Mouse (Mus musculus) Patski (cell line): ENCODE measurements around the gene Phox2b. TPM values are rescaled to one million over a fixed set of nuclear protein-coding genes. Genes with fewer than 3 reads are reported as not detected.

Experiments
- ATAC-seq: fragments of 100-300 bp; one replicate; pipeline ENCODE4 v1.8.0; 2021
- CTCF ChIA-PET: fragments of 350-600 bp; sonication (Branson Sonifier 250); formaldehyde crosslinking; loops from one replicate; lab custom pipeline; 2022; ENCODE audit warnings: inconsistent platforms; lab: Charles Lee
- POLR2A ChIA-PET: fragments of 350-600 bp; sonication (Branson Sonifier 250); formaldehyde crosslinking; loops from one replicate; lab custom pipeline; 2022; ENCODE audit warnings: antibody characterized with exemption, inconsistent platforms; lab: Charles Lee
- DNase-seq: peaks from one replicate; pipeline ENCODE4 v3.0.0-alpha.2; 2011; ENCODE audit warnings: low read depth, low spot score
- H3K27me3 ChIP-seq: fragments of 371-371 bp; one replicate; pipeline ENCODE4 v1.5.1; 2021
- CTCF ChIP-seq: fragments of 100-300 bp; IDR thresholded peaks from one replicate; pipeline ENCODE4 v1.5.1; 2021
- in situ Hi-C: fragments of 300-500 bp; cut with MboI; formaldehyde crosslinking; loops from 3 replicates; pipeline ENCODE4 v1.11.1; 2018; ENCODE audit warnings: low pct_unique_long_range_greater_than_20kb, mixed read lengths
- polyA plus RNA-seq: library from polyadenylated mRNA; unstranded; gene quantifications from one replicate; pipeline ENCODE4 v1.2.3, GENCODE M21; 2021

Phox2b gene
- not detected for polyA plus RNA-seq

DNA sequence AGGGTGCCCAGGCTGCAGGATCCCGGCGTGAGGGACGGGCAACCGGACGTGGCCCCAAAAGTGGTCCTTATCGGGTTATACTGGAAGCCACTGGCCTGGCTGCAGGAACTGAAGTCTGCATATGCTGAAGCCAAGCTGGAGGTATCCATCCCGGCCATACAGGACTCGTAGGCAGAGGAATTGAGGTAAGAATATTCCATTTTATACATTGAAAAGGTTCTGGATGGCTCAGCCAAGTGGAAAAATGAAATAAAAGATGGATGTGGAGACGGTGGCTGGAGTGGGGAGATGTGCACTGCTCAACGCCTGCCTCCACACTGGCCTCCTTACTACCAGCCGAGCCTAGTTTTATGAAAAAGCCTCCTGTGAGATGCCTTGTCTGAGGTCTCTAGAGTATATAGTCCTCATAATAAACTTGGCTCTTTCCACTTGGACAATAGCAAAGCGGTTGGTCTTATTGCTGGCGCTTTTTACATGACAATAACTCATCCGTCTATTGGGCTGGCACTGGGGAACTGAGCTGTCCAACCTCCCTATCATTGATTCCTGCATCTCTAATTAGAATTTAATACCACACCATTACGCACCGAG, at the start of gene Phox2b:
Gene Phox2b, minus strand, starts transcription at position 569 of the 591 bp plus-strand sequence.
- no peak for TF ChIP-seq CTCF
- in situ Hi-C loops = no loop called here
- H3K27me3 ChIP-seq = peaks cover 80% of the 10 kb centered on the region
- POLR2A ChIA-PET = no interaction called here
- no peak for DNase-seq
- CTCF ChIA-PET = interaction anchor here (0.8 kb wide), 1 partner anchor 8 kb away, joined by 3 read pairs; no protein-coding TSS in a partner anchor
- ATAC-seq = no peak

DNA sequence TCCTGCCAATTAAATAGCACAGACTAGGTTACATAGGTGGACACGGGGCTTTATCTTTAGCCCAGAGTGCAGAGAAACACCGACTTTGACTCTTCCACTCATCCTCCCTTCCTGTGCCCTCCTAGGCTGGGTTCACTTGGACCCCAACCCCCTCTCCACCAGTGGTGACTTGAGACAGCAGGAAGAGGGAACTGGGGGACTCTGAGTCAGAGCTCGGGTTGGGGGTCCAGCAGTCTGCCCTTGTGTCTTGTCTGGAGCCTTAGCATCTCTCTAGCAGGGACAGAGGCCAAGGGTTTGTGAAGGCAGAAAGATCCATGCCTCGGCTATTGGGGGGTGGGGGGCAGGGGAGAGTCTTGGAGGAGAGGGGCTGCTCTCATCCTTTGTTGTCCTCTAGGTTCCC, 43.5 kb upstream of the Phox2b start:
- POLR2A ChIA-PET = no interaction called here
- CTCF ChIA-PET = no interaction called here

DNA sequence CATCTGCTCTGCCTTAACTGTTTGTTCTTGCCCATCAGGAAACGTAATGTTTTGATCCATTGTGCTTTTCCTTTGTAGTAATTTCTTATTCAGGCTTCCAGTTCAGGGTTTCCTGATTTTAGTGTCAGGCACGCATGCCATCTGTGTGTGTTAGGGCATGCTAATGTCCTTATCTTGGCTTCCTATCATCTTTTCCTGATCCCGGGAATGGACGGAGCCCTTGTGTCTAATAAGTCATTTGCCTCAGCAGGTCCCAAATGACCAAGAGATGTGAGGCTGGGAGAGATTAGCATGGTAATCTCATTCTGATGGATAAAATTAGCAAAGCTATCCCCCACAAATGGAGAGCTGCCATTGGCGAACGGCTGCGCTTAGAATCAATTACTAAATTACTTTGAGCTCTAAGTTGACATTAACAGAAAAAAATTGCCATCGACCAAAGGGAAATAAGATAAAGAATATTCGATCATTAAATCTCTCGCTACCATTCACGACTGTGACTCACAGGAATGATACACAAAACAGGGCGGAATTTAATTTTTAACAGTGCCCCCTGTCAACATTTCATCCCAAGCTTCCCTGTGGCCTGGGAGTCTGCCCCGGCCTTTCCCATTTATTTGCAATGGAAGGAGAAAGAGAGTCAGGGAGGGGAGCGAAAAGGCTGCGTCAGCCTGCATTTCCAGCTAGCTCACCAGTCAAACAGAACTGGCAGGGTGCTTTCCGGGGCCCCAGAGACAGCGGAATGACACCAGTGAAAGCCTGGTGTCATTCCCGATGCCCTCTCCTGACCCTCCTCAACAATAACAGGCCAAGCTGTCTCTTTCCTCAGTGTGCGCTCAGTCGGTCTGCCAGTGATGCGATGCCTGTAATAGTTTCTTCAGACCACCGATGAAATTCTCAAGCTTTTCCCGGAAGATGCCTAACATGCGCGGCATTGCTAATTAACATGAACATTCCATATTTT, 40.2 kb upstream of the Phox2b start:
- POLR2A ChIA-PET = no interaction called here
- CTCF ChIA-PET = no interaction called here
- DNase-seq = no peak
- no peak for ATAC-seq
- peaks cover 45% of the 10 kb centered on the region for H3K27me3 ChIP-seq
- in situ Hi-C loops = no loop called here
- no peak for TF ChIP-seq CTCF

More for the DNA sequence above, 43.5 kb upstream of the Phox2b start:
- DNase-seq = no peak
- in situ Hi-C loops = no loop called here
- TF ChIP-seq CTCF = no peak
- ATAC-seq = no peak
- H3K27me3 ChIP-seq = peaks cover 50% of the 10 kb centered on the region

DNA sequence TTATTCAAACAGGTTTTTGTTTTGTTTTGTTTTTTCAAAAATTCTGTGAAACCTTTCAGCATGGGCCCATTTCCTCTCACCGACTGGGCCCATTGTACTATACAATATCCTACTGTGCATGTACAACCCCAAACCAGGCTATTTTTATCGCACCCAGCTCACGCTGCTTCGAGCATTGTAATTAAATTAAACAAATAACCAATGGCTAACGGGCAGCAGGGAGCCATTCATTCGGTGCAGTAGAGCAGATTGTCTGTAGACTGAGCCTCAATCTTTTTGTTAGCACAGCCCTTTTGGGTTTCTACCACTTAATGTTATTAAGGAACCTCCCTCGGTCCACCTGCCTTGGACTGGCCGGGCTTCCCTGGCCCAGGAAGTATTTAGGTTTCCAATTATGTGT, 39.5 kb upstream of the Phox2b start:
- DNase-seq = no peak
- no peak for ATAC-seq
- CTCF ChIA-PET = no interaction called here
- H3K27me3 ChIP-seq = peaks cover 47% of the 10 kb centered on the region
- in situ Hi-C loops = no loop called here
- TF ChIP-seq CTCF = no peak
- POLR2A ChIA-PET = no interaction called here

DNA sequence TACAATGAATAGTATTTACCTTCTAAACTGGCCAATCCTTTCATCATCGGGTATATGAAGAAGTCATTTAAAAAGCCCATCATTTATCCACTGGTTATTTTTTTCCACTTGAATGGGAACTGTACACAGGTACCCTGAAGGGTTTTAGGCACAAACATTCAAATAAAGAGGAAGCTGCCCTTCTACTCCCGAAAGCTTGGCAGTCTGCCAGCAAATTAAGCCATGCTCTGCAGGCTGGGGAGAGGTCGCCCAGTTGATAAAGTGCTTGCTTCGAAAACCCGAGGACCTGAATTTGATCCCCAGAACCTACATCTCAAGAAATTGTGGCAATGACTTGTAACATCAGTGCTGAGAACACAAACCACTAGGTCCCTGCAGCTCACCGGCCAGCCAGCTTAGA, 35.6 kb upstream of the Phox2b start:
- ChIA-PET POLR2A (no interaction called here), CTCF (no interaction called here)
- TF ChIP-seq CTCF = no peak
- in situ Hi-C loops = no loop called here
- no peak for ATAC-seq
- peaks cover 35% of the 10 kb centered on the region for H3K27me3 ChIP-seq
- no peak for DNase-seq

DNA sequence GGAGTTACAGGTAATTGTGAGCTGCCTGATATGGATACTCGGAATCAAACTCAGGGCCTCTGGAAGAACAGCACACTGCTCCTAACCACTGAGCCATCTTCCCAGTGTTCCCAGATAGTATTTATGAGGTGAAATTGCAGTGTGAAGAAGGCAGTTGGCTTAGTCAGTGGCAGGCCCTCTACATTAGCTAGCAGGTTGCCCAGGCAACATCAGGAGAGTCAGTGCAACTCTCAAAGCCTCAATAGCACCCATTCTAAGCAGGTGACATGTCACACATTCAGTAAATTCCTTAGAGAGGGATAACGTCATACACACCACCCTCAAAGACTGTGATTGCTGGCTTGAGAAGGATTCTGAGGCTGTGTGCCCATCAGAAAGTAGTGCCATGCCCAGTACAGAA, 32.6 kb upstream of the Phox2b start:
- in situ Hi-C loops = no loop called here
- ATAC-seq = no peak

DNA sequence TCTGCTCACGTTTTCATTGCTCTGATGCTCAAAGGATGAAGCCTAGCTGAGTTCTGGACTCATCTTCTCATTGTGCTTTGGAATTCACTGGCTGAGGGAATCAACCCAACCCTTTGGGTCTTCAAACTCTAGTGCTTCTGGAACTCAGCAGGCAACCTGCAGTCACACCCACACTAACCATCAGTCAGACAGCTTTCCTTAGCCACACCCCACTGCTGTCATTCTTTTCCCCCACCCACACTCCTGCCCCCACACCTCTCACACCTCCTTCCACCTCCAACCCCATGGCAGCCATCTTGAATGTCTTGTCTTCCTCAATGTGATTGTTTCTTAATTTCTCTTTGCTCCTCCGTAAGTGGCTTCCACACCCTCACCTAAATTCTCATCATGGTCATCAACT, 7.2 kb upstream of the Phox2b start:
- DNase-seq (no peak), ATAC-seq (no peak)
- in situ Hi-C loops = no loop called here
- ChIA-PET POLR2A (no interaction called here), CTCF (no interaction called here)
- peaks cover 62% of the 10 kb centered on the region for H3K27me3 ChIP-seq
- no peak for TF ChIP-seq CTCF

More for the DNA sequence above, 32.6 kb upstream of the Phox2b start:
- ChIA-PET CTCF (no interaction called here), POLR2A (no interaction called here)
- DNase-seq = no peak
- peaks cover 24% of the 10 kb centered on the region for H3K27me3 ChIP-seq
- TF ChIP-seq CTCF = no peak

DNA sequence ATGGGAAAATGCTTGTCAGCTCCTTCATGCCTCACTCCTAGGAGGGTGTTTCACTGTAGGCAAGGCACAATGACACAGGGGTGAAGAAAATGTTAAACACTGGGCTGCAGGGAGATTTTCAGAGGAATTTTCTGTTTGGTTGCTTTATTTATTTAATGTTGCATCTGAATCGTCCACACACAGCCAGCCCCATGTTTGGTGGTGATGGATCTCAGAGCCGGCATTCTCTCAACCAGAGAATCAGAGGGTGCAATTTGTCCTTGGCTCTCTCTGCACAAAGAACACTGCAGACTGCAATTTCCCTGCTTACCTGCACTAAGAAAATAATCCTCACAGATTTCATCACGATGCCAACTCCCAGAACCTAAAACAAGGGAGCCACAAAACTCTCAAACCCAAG, 3.9 kb upstream of the Phox2b start:
- in situ Hi-C loops = no loop called here
- no peak for ATAC-seq
- ChIA-PET CTCF (no interaction called here), POLR2A (no interaction called here)
- no peak for DNase-seq
- TF ChIP-seq CTCF = no peak
- H3K27me3 ChIP-seq = peaks cover 68% of the 10 kb centered on the region

DNA sequence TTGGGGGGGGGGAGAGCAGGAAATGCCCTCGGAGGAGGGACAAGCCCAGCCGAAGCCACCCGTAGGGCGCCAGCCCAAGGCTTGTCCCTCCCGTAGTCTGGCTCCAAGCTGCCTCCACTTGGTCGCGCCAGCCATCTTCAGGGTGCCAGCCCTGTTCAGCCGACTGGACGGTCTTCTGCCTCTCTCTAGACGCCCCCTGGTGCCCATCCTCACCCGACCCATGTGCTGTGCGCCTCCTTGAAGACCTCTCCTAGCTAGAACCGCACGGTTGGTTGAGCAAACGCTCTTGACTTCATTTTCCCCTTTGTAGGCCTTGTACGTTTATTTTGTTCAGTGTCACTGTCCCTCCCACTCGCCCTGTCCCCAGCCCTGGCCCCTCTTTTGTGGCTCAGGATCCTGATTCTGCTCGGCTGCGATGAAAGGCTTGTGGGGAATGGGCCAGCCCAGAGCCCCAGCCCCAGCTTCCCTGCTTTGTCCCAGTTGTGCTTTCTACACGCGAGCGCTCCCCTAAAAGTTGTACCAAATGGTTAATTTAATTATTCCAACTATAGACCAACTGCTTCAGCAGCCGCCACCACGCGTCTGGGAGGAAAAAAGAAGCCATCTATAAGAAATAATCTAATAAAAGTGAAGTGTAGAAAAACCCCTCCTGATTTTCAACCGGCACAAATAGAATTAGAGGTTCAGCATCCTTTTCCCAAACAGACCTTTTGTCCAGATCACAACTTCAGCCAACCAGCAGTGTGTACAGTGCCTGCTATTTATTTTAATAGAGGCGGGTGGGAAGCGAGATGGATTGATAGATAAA, 2.9 kb upstream of the Phox2b start:
- ChIA-PET CTCF (no interaction called here), POLR2A (no interaction called here)
- no peak for TF ChIP-seq CTCF
- in situ Hi-C loops = no loop called here
- DNase-seq = no peak
- ATAC-seq = no peak
- H3K27me3 ChIP-seq = peaks cover 72% of the 10 kb centered on the region

DNA sequence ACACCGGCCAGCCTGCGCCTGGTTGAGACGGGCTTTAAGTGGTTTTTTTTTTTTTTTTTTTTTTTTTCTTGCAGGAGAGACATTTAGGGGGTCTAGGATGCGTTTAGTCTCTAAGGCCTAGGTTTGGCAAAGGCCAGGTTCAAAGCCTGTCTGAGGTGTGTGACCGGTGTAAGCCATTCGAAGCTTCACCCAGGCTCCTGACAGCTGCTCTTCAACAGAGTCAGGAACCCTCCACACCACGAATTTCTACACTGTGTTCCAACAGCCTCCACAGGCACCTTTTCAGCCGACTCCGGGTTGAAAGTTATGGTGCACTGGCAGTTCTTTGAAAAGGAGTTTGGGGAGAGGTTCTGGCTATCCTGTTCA, 2.3 kb upstream of the Phox2b start:
- no peak for TF ChIP-seq CTCF
- CTCF ChIA-PET = no interaction called here
- in situ Hi-C loops = no loop called here
- H3K27me3 ChIP-seq = peaks cover 74% of the 10 kb centered on the region
- DNase-seq (no peak), ATAC-seq (no peak)
- POLR2A ChIA-PET = no interaction called here
